ENCODE assay signal across 8 mouse cellular contexts in genomic region chr19:24557456-24557855, GRCm38 (mm10). TPM values are rescaled to one million over a fixed set of nuclear protein-coding genes. Genes with fewer than 3 reads are reported as not detected.
DNase-seq lines count a peak whose midpoint lies in the region; ATAC-seq and TF ChIP-seq lines count a peak whose summit lies in the region.

No protein-coding gene starts in this region.

- ATAC-seq in cerebellum, adult (ENCODE audit: insufficient number of reproducible peaks, low FRiP score, low TSS enrichment), result no peak
- no peak for ATAC-seq in forebrain, embryonic 11.5 days (replicated peaks; ENCODE audit: low FRiP score)
- ATAC-seq in intestine, postnatal 0 days, result no peak
- no peak for ATAC-seq in midbrain, embryonic 11.5 days (ENCODE audit: low FRiP score)

- H3K4me1 ChIP-seq in forebrain, embryonic 11.5 days (replicated peaks; ENCODE audit: control insufficient read depth, insufficient read depth, low read length), result peaks cover 3% of the 10 kb centered on the region; the same call in 1 of the 2 replicates
- H3K4me1 ChIP-seq in intestine, postnatal 0 days (replicated peaks; ENCODE audit: control insufficient read depth, insufficient read depth, low read length), result peaks cover 5% of the 10 kb centered on the region; the same call in 1 of the 2 replicates
- peaks cover 23% of the 10 kb centered on the region for H3K4me1 ChIP-seq in midbrain, embryonic 11.5 days (ENCODE audit: control insufficient read depth, insufficient read depth, low read length)

- H3K4me2 ChIP-seq in forebrain, embryonic 11.5 days (ENCODE audit: low read depth, low read length, severe bottlenecking), result peak overlapping the region; percentile 29; the same call in 1 of the 2 replicates
- peak overlapping the region; percentile 86 for H3K4me2 ChIP-seq in intestine, postnatal 0 days (replicated peaks; ENCODE audit: low read depth)
- H3K4me2 ChIP-seq in midbrain, embryonic 11.5 days, result peak overlapping the region; percentile 78

- no peak overlapping the region for H3K27ac ChIP-seq in forebrain, embryonic 11.5 days (ENCODE audit: low read depth, low read length)
- H3K27ac ChIP-seq in intestine, postnatal 0 days (ENCODE audit: low read depth, low read length), result no peak overlapping the region
- H3K27ac ChIP-seq in midbrain, embryonic 11.5 days (ENCODE audit: low read depth, low read length), result no peak overlapping the region

- H3K36me3 ChIP-seq in forebrain, embryonic 11.5 days (ENCODE audit: control insufficient read depth, insufficient read depth, low read length), result no peaks in the 10 kb centered on the region
- H3K36me3 ChIP-seq in intestine, postnatal 0 days (ENCODE audit: control insufficient read depth, insufficient read depth), result no peaks in the 10 kb centered on the region
- H3K36me3 ChIP-seq in midbrain, embryonic 11.5 days (ENCODE audit: control insufficient read depth, insufficient read depth, low read length), result no peaks in the 10 kb centered on the region

- 2% methylated on average over 11 of the region's 11 CpGs for WGBS in forebrain, embryonic 11.5 days
- 2% methylated on average over 11 of the region's 11 CpGs for WGBS in intestine, postnatal 0 days
- under 1% methylated on average over 11 of the region's 11 CpGs for WGBS in midbrain, embryonic 11.5 days

- TF ChIP-seq CTCF in intestine, postnatal 0 days (IDR thresholded peaks at IDR 0.05; ENCODE audit: low read depth), result peak; percentile 71

- H3K27me3 ChIP-seq in forebrain, embryonic 11.5 days (ENCODE audit: control insufficient read depth, insufficient read depth, low read length), result peaks cover 6% of the 10 kb centered on the region
- 0 out of 2 replicates have a peak, but pooled peaks cover 6% of the 10 kb centered on the region for H3K27me3 ChIP-seq in intestine, postnatal 0 days (replicated peaks; ENCODE audit: control insufficient read depth, insufficient read depth, low read length)
- H3K27me3 ChIP-seq in midbrain, embryonic 11.5 days (ENCODE audit: control insufficient read depth, insufficient read depth, low read length), result peaks cover 4% of the 10 kb centered on the region; the same call in 1 of the 2 replicates

- H3K9me3 ChIP-seq in forebrain, embryonic 11.5 days (ENCODE audit: control insufficient read depth, low read length), result no peaks in the 10 kb centered on the region
- no peaks in the 10 kb centered on the region for H3K9me3 ChIP-seq in intestine, postnatal 0 days (ENCODE audit: control insufficient read depth)
- no peaks in the 10 kb centered on the region; the same call in 1 of the 2 replicates for H3K9me3 ChIP-seq in midbrain, embryonic 11.5 days (ENCODE audit: control insufficient read depth, low read length)

- no peak overlapping the region for H3K9ac ChIP-seq in forebrain, embryonic 11.5 days (ENCODE audit: low read length)
- no peak overlapping the region for H3K9ac ChIP-seq in intestine, postnatal 0 days (ENCODE audit: low read depth, low read length)
- peak overlapping the region; percentile 16; the same call in 1 of the 2 replicates for H3K9ac ChIP-seq in midbrain, embryonic 11.5 days (ENCODE audit: low read length)

- H3K4me3 ChIP-seq in forebrain, embryonic 11.5 days (ENCODE audit: low read depth, low read length), result no peak overlapping the region
- peak overlapping the region; percentile 80 for H3K4me3 ChIP-seq in intestine, postnatal 0 days (ENCODE audit: low read depth, low read length)
- peak overlapping the region; percentile 81; the same call in 1 of the 2 replicates for H3K4me3 ChIP-seq in midbrain, embryonic 11.5 days (ENCODE audit: low read depth, low read length)

- peak; percentile 20 for DNase-seq in cerebellum, adult 8-10 months
- peak; percentile 28 for DNase-seq in NIH3T3 (ENCODE audit: low read depth)
- DNase-seq in forebrain, embryonic 11.5 days (ENCODE audit: low spot score), result peak; percentile 63
- DNase-seq in midbrain, embryonic 11.5 days (ENCODE audit: low spot score, missing footprints), result peak; percentile 93
- peak; percentile 58 for DNase-seq in thymus, postnatal 0 days (ENCODE audit: low spot score)
- DNase-seq in gastrocnemius, postnatal 25 days, result no peak

RNA-seq across cellular contexts. Expression of gene Pip5k1b, which starts 1.8 kb away (rescaled TPM):
- polyA plus RNA-seq in forebrain, embryonic 11.5 days (2014; fragmentation: Nextera tagmentation; extraction: Ambion mirVana), result 2.2 and 2.3 TPM in 2 replicates
- polyA plus RNA-seq in intestine, postnatal 0 days (2015; fragmentation: Nextera tagmentation; extraction: Ambion mirVana), result 29.4 and 31.5 TPM in 2 replicates
- polyA plus RNA-seq in midbrain, embryonic 11.5 days (2014; fragmentation: Nextera tagmentation; extraction: Ambion mirVana), result 2.3 and 2.9 TPM in 2 replicates
- 5.1 and 6.1 TPM in 2 replicates for polyA plus RNA-seq in thymus, postnatal 0 days (2015; fragmentation: Nextera tagmentation; extraction: Ambion mirVana)
- total RNA-seq in gastrocnemius, postnatal 25 days (2021), result under 1 TPM; 0.75 to 0.84 TPM

Comparison
In these comparisons a context has a peak if more than half of its experiments do, and no peak if none do; other contexts are left out.
1. H3K4me2 ChIP-seq: peak in every context shown above with its lines; median percentile 86 in intestine, postnatal 0 days; 78 in midbrain, embryonic 11.5 days; 29 in forebrain, embryonic 11.5 days.